Mouse (Mus musculus): ENCODE data around the gene Rps6ka2. TPM values are rescaled to one million over a fixed set of nuclear protein-coding genes. Genes with fewer than 3 reads are reported as not detected.

The Rps6ka2 gene
- total RNA-seq, 2 experiments from 2014 or later: 10.3 to 17.6 TPM

DNA sequence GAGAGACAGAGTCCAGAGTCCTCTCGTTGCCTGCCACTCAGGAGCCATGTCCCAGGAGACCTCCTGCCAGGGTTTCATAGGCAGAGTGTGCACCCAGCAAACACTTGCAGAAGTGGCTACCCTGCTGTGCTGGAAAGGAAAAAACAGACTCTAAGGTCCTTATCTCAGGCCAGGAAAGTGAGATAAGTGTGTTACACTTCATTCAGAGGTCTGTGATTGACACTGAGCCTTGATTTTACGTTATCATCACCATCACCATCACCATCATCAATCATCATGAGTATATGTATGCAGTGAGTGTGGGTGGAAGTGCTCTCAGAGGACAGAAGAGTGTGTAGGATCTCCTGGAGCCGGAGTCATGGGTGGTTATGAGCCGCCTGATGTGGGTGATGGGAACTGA is 51.4 kb downstream of the Rps6ka2 start:
- DNase-seq: no peak

DNA sequence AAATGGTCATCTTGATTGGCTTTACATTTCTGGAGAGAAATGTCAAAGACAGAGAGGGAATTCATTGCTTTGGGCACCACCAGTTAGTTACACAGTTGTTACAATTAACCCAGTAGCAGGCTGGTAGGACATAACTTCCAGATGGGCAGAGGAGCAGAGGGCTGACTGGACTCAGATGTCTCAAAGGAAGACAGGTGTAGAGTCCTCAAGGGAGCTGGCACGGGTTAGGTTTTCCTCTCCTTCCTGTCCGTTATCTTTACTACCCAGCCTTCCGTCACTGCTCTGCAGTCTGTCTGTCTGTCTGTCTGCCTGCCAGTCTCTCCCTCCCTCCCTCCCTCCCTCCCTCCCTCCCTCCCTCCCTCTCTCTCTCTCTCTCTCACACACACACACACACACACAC is 52.3 kb downstream of the Rps6ka2 start:
- no peak for DNase-seq

DNA sequence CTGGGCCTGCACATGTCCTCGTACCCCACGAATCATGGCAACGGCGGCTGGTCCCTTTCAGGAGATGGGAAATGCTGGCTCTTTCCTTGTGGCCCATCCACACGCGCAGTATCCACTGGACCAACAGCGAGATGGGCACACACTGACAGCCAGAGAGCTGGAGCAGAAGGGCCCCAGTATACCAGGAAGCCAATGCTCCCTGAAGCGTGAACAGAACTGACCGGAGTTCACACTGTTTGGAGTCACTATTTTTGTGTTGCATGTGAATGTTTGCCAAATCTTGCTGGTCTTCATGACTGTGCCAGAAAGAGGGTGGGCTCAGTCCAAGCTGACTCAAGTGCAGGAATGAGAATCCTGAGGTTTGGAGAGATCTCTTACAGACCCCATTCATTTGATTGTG is 58.6 kb downstream of the Rps6ka2 start:
- no peak for DNase-seq

DNA sequence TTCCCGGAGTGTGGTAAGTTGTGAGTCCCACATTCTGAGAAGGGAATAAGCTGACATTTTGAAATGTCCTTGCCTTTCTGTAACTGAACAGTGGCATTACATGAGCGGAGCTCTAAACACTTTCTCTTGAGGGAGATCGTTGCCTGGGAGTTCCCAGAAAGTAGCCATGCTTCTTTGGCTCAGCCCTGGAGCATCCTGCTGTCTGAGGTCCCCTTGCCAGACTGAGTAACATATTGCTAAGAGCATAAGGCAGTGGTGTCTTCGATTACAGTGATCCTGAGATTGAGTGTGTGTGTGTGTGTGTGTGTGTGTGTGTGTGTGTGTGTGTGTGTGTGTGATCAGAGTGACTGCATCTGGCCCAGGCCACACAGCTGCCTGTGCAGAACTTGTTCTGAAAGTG is 61.4 kb downstream of the Rps6ka2 start:
- DNase-seq: no peak

DNA sequence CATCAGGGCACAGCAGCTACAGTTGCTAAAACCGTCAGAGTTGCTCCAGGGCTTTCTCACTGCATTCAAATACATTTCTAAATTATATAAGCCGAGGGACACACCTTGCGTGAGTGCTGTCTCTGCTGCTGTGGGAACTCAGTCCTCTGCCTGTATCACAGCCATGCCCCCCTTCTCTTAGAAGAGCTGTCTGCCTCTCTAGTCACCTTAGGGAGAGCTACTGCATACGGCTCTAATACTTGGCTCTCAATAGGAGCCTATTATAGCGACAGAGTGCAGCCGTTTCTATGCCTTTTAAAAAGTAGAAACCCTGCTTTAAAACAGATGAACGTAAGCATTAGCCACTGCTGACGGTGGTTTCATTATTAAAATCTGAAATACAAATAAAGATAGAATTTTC is 61.9 kb downstream of the Rps6ka2 start:
- DNase-seq: no peak

DNA sequence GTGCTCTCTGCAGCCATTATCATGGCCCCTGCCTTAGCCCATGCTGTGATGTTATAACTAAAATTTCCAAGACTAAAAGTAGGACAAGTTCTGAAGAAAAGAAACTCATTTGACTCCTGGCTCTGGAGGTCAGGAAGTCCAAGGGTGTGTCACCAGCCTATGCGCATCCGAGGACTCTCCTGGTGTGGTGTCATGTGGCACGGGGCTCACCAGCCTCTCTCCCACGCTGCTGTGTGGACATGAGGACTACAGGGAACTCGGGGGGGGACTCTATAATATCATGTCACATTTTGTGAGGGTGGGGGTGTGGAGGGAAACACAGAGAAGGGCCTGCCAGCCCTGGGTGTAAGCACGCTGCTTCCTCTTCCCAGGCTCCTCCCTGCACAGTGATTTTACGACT is 62.5 kb downstream of the Rps6ka2 start:
- DNase-seq: no peak

DNA sequence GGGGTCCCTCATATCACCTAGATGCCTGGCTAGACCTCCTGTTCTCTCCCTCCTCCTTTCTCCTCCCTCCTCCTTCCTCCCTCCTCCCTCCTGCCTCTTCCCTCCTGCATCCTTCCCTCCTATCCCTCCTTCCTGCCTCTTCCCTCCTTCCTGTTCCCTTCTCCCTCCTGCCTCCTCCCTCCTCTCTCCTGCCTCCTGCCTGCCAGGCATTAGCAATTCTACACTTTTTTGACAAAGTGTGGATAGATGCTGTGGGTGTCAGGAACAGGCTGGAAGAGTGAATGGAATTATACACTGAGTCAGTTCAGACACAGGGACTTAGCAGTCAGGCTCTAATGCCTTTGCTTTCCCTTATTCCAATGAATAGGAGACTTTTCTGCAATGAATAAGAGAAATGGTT is 63.3 kb downstream of the Rps6ka2 start:
- no peak for DNase-seq

DNA sequence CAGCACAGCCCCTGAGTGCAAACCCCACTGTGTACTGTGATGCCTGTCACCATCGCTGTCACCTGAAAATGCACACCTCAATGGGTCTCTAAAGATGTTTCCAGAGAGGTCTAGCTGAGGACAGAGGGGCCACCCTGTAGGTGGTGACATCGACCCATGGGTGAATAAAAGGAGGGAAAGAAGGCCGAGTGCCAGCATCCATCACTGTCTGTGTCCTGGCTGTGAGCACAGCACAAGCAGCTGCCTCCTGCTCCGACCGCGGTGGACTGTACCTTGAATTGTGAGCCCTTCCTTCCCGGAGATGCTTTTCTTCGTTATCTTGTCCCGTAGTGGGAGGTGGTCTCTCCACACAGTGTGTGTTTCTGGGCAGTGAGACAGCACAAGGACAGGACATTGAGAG is 67.8 kb downstream of the Rps6ka2 start:
- DNase-seq: no peak

DNA sequence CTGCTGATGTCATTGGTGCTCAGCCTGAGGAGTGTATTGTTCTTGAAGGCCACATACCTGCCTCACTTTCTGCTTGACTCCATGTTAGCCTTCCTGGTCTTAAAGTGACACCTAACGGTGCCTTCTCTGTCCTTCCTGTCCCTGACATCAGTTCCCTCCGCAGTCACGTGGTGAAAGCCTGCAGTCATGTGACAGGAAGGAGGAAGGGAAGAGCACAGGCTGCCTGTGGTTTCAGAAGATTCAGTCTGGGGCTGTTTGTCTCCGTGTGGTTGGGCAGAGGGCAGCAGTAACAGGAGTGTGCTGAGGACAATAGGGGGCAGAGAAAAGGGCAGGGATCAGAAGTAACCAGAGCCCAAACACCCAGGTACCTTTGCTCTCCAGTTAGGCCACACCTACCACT is 68.9 kb downstream of the Rps6ka2 start:
- DNase-seq: no peak

DNA sequence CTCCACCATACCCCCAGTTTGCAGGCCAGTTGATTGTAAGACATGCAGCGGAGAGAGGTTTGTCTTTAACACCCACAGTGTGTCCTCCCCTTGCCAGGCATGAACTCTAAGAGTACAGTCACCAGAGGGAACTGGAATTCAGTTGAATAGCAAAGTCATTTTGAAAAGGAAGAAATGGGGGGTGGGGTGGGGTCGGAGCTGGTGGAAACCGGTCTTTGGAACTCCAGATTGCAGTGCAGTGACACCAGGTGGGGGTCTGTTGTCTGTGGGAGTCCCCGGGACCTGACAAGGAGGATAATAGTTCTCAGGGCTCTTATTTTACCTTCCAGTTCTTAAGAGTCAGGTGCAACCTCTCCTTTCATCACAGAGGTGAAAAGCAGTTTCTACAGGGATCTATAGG is 70.6 kb downstream of the Rps6ka2 start:
- no peak for DNase-seq

DNA sequence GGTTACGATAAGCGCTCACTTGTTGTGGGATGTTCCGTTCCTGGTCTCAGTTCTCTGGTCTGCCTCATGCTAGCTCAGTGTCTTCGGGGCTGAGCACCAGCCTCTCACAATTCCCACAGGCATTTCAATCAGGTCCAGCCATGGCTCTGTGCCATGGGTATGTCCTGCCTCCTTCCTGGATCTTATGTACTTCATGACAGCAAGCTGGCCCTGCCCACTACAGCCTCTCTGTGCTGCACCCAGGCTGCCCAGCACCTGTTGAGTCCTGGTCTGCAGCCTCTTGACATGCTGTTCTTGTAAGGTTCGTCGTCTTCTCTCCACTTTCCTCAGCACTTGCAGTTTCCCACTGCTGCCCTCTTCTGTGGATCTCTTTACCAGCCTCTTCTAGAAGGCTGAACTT is 75.2 kb downstream of the Rps6ka2 start:
- no peak for DNase-seq

DNA sequence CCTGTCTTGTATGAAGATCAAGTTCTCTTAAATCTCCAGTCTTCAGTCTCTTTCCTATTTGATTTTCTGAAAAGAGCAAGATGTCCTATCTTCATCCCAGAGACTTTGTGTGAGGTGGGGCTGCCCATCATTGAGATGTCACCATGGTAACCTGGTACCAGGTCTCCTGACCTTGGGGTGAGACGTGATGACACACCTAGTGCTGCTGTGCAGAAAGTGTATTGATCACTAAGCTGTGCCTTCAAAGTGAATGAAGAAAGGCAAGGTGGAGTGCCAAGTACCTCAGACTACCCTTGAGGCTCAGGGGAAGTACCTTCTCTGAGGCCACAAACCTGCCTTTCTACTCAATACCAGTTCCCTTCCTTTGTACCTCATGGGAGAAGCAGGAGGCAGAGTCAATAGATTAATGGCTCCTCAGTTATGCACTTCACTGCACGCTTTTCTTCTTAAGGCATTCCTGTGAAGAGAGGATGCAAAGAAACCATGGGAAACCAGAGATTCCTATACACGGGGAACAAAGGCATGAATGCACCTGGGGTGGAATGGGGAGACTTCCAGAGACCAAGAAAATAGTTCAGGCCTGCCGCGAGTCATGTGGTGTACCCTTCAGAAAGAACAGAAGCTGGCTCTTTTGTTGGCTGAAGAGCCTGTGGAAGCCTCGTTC is 77.1 kb downstream of the Rps6ka2 start:
- no peak for DNase-seq

DNA sequence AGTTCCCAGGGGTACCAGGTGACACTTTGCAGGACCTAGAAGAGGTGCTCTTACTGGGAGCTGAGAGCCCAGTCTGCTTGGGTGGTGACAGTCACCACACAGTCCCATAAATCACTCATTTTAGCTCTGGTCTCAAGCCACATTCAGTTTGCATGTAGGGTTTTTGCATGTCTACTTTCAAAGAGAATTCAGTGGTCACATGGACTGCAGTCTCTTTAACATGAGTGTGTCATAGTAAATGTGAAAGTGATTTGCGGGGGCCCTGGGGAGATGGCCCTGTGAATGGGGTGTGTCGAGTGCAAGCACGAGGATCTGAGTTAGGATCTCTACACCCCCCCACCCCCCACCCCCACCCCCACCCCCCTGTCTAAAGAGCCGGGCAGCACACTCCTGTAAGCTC is 80.5 kb downstream of the Rps6ka2 start:
- DNase-seq: no peak

DNA sequence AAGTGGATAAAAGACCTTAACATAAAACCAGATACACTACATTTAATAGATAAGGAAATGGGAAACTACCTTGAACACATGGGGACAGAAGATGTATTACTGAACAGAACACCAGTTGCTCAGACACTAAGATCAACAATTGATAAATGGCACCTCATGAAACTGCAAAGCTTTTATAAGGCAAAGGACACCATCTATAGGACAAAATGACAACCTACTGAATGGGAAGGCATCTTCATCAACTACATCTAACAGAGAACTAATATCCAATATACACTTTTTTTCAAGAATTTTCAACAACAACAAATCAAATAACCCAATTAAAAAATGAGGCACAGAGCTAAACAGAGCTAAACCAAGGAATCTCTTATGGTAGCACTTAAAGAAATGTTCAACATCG is 87.3 kb downstream of the Rps6ka2 start:
- no peak for DNase-seq

DNA sequence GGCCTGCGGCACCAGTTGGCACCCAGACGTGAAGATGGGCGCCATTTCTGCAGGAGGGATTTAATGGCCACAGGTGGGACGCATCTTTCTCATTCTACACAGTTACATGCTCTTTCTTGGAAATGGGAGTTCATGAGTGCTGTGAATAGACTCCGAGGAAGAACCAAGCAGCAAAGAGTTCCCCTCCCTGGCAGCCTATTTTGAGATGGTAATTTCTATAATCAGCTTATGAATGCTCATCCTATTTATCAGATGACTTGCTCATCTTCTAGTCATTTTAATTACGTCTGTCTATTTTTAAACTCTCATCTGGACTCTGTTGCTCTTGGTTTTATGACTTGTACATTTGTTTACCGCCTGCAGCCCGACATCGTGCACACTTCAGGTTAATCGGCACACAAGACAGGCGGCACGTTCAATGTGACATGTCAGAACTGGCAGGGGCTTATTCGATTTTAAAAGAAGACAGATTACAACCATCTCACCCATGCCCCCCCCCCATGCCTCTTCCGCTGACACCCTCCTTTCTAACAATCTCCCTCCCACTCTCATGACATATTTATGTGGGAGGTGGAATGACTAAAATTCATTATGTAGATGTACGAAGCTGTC is 88.9 kb downstream of the Rps6ka2 start:
- no peak for DNase-seq

DNA sequence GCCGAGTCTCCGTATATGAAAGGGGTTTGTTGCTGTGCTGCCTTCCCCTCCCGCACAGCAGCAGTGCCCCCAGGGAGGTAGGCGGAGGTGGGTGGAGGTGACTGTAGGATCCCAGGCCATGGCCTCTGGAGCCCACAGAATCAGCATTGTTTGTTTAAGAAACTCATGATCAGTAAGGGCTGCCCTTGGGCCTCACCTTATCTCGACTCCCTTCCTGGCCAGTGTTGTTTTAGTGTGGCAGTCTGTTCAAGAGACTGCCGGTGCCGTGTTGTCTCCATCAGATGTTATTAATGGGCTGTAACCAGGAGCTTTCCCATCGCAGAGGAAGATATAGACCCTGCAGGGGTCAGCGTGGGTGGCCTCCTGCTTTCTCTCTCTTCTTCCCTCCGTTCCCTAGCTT is 90.4 kb downstream of the Rps6ka2 start:
- DNase-seq: no peak

DNA sequence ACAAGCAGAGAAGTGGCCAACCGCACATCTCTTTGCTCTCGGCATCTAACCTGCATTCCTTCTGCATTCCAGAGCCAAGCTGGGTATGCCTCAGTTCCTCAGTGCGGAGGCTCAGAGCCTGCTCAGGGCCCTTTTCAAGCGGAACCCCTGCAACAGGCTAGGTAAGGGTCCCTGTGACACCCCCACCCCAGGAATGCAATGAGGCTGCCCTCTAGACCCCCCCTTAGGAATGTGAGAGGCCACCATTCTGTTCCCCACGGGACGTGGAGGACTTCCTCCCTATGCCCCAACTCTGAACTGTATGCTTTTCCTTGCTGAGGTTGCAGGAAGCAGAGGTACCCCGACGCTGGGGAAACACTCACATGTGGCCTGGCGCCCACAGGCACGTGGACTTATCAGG is 92.1 kb downstream of the Rps6ka2 start:
- DNase-seq: no peak

DNA sequence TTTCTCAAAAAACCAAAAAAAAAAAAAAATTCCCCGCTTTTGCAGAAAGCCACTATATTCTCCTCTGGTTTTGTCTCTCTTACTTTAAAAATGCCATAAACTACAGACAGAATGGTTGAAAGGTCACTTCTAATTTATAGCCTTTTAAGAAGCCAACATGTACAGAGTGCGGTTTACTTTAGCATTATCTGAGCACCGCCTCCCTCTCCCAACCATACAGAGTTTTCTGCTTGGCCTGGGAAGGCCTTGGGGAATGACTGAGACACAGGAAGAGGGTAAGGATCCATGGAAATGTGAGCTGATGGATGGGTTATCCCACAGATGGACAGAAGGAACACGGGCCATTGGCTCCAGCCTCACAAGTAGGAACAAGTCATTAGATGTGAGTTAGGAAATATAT is 92.7 kb downstream of the Rps6ka2 start:
- no peak for DNase-seq

DNA sequence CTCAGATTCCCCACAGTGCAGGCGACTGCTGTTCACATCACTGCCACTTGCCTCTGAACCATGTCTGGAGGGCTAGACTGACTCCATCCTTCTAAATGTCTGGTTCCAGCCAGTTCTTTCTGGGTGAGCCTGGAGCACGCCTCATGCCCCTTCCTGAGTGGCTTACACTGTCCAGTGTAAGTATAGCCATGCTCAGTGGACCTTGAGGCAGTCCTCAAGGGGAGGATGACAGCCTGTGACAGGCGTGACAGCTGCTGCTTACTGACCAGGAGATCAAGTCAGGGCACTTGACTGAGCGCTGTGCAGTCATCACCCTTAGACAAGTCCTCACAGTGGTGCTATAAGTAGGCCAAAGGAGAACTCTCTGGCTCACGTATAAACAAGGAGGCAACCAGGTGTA is 94.7 kb downstream of the Rps6ka2 start:
- no peak for DNase-seq

DNA sequence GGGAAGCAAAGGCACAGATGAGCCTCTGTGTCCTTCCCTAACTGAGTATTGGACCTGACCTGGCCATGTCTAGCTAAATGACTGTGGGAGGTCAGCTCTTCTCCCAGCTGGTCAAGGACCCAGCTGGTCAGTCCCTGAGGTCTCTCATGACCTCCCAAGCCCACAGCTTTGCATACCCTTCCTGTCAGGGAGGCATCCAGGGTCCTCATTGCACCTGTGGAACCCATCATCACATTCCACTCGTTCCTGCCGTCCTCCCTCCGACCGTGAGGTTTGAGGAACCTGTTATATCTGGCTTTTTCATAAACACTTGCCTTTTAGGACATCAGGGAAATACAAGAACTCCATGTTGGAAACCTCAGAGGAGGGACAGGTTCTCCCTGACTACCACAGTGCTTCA is 95.4 kb downstream of the Rps6ka2 start:
- no peak for DNase-seq

DNA sequence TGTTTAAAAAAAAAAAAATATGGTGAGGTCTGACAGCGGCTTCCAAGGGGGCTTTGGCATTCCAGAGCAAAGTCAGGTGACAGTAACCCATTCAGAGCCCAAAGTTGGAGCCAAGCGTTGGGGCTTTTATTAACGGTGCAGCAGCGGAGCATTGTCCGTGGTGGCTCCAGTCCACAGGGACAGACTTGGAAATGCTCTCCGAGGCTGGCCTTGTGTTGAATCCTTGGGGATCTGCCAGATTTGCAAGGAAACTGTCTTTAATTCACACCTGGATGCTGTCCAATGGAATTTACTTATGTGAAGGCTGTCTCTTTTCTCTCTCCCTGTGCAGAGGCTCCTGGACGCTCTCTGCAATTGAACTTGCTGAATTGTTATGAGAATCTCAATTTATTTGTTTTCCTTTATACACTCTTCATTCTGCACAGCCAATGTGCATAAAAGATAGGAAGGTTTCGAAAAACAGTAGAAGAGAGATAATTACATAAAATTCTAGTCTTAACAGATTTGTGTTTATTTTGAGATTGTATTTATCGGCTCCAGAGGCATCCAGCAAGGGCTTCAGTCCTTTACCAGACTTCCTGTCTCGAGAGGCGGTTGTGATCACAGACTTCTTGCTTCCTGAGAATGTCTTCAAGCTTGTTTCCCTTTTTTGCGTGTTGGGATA is 95.9 kb downstream of the Rps6ka2 start:
- DNase-seq: no peak

DNA sequence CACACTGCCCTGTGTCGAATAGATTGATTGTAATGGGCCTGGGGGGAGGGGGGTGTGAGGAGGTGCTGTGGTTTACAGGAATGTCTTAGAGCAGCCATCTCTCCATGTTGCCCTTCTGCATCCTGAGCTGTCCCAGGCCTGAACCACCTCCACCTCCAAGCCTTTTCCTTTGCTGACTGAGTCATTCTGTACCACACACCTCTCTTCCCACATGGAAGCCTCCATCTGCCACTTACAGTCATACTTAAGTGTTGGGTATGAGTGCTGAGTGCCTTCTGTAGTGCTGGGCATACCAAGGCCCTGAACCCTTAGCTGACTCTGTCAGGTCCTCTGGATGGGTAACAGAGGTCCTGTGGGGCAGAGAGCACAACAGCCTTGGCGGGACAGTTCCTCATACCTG is 97.9 kb downstream of the Rps6ka2 start:
- no peak for DNase-seq

DNA sequence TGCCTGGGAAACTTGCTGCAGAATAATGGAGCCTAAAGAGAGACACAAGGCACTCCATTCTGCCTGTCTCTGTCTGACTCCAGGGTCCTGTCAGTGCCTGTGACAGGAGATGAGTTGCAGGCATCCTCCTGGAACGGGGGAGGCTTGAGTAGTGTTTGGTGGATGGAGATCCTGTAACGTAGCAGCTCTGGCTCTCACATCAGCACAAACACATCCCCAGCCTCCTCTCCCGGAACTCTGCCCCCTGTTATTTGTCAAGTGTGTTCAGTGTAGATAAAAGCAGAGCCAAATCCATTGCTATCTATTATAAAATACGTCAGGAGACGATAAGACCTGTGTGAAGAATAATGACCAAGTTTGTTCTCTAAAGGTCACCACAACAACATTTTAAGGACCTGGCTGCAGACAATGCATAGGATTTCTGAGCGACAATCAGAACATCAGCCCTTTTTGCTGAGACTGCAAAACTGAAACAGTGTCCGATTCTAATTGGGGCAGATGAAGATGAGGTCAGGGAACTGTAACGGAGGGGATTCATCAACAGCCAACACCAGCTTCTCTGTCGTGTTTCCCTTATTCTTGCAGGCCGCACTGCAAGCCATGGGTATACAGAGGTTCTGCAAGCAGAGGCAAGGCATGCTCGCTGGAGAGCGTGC is 99.4 kb downstream of the Rps6ka2 start:
- no peak for DNase-seq

DNA sequence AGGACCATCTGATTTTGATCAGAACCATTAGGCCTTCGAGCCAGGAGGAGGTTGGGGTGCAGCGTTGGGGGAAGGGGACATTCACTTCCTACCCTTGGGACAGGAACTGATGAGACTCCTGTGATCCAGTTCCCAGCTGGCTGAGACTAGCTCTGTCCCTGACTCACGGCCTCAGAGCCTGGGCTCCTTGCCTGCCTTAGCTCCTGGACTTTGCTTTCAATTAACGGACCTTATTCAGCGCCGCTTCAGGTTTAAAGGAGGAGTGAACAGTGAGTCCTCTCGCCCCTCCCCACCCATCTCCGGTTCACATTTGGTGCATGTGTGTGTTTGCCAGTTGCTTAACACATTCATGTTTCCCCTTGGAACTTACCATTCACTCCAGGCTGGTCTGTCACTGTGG is 100.6 kb downstream of the Rps6ka2 start:
- DNase-seq: no peak

All from adrenal gland, postnatal 36 days (tissue).